19 mouse cellular contexts compared by ENCODE assay signal in the genomic region with DNA sequence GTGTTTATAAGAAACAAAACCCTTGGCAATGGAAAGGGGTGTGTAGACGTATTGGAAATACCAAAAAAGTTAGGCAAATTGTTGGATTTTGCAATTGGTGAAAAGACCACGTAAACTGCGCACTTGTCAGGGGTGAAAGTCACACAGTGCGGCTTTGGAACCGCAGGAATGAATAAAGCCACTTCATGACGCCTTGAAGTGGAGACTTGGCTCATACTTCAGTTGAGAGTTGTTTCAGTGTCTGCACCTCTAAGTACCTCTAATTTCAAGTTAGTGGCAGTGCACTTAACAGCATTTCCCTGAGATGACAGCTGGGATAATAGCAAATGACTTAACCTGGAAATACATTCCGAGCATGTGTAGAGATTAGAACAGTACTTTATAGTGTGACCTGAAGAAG. TPM values are rescaled to one million over a fixed set of nuclear protein-coding genes. Genes with fewer than 3 reads are reported as not detected.
A peak's percentile ranks its signal among the peaks of the same experiment; 100 is the strongest.
DNase-seq lines count a peak whose midpoint lies in the region; ATAC-seq lines count a peak whose summit lies in the region.
"Had no signal": no experiment of that assay in that cellular context is flagged by ENCODE, and none has a peak within 500 bp of the region (broad histone marks: within the 10 kb centered on the region; RNA-seq: fewer than 3 reads in every experiment).

No protein-coding gene starts in this region.

- WGBS in midbrain, embryonic 11.5 days = 96% methylated on average over 7 of the region's 7 CpGs
- 93% methylated on average over 7 of the region's 7 CpGs for WGBS in midbrain, embryonic 10.5 days
- WGBS in lung, embryonic 16.5 days = 58% methylated on average over 7 of the region's 7 CpGs
- WGBS in intestine, embryonic 15.5 days = 89% methylated on average over 7 of the region's 7 CpGs

- H3K27me3 ChIP-seq in midbrain, embryonic 11.5 days (ENCODE audit: control insufficient read depth, insufficient read depth, low read length) = no peaks in the 10 kb centered on the region
- H3K27me3 ChIP-seq in midbrain, embryonic 10.5 days (ENCODE audit: low read depth, poor library complexity, severe bottlenecking) = no peaks in the 10 kb centered on the region
- no peaks in the 10 kb centered on the region for H3K27me3 ChIP-seq in lung, embryonic 16.5 days (ENCODE audit: control insufficient read depth, insufficient read depth, low read depth, low read length)
- H3K27me3 ChIP-seq in intestine, embryonic 15.5 days (replicated peaks) = no peaks in the 10 kb centered on the region
- H3K27me3 ChIP-seq: CH12.LX; forebrain, embryonic 13.5 days; hindbrain, embryonic 13.5 days; Patski had no signal

- peaks cover 8% of the 10 kb centered on the region for H3K4me1 ChIP-seq in midbrain, embryonic 11.5 days (ENCODE audit: control insufficient read depth, insufficient read depth, low read length)
- H3K4me1 ChIP-seq in midbrain, embryonic 10.5 days = peaks cover 18% of the 10 kb centered on the region
- peaks cover 33% of the 10 kb centered on the region for H3K4me1 ChIP-seq in lung, embryonic 16.5 days (replicated peaks; ENCODE audit: control insufficient read depth, insufficient read depth, low read length)
- peaks cover 6% of the 10 kb centered on the region for H3K4me1 ChIP-seq in intestine, embryonic 15.5 days (replicated peaks)

- no peak for ATAC-seq in midbrain, embryonic 11.5 days (ENCODE audit: low FRiP score)
- ATAC-seq in lung, embryonic 16.5 days (ENCODE audit: low read depth) = peak; percentile 18
- ATAC-seq in megakaryocyte, adult 5-6 weeks (ENCODE audit: poor library complexity, severe bottlenecking) = no peak
- no peak for ATAC-seq in intestine, embryonic 15.5 days
- ATAC-seq: activated CD4-positive, CD25-positive, alpha-beta regulatory T cell, adult 4 months; forebrain, embryonic 13.5 days; forebrain, postnatal 0 days; Patski had no signal

- no peak overlapping the region for H3K9ac ChIP-seq in midbrain, embryonic 11.5 days (ENCODE audit: low read length)
- no peak overlapping the region for H3K9ac ChIP-seq in lung, embryonic 16.5 days (ENCODE audit: low read length)
- no peak overlapping the region for H3K9ac ChIP-seq in intestine, embryonic 15.5 days
- H3K9ac ChIP-seq: forebrain, embryonic 13.5 days; forebrain, postnatal 0 days; hindbrain, embryonic 13.5 days had no signal

- no peak overlapping the region for H3K27ac ChIP-seq in midbrain, embryonic 11.5 days (ENCODE audit: low read depth, low read length)
- no peak overlapping the region for H3K27ac ChIP-seq in midbrain, embryonic 10.5 days (replicated peaks)
- H3K27ac ChIP-seq in lung, embryonic 16.5 days (ENCODE audit: low read length) = peak overlapping the region; percentile 37
- H3K27ac ChIP-seq in intestine, embryonic 15.5 days = no peak overlapping the region
- H3K27ac ChIP-seq: embryonic facial prominence, embryonic 10.5 days; forebrain, embryonic 13.5 days; hindbrain, embryonic 13.5 days had no signal

- peak; percentile 47 for DNase-seq in midbrain, embryonic 11.5 days (ENCODE audit: low spot score, missing footprints)
- no peak for DNase-seq in midbrain, embryonic 10.5 days (ENCODE audit: low spot score)
- peak; percentile 77 for DNase-seq in lung, postnatal 25 days (ENCODE audit: low spot score)
- no peak for DNase-seq in layer of hippocampus, adult 9-11 months
- DNase-seq: adrenal gland, postnatal 14 days; cerebellum, adult 18-20 months; cerebellum, adult 9-11 months; forebrain, postnatal 0 days; gastrocnemius, postnatal 36 days; heart, postnatal 10 days had no signal

- no peak overlapping the region for H3K4me2 ChIP-seq in midbrain, embryonic 11.5 days
- H3K4me2 ChIP-seq in lung, embryonic 16.5 days (ENCODE audit: low read depth, low read length) = peak overlapping the region; percentile 36
- H3K4me2 ChIP-seq in intestine, embryonic 15.5 days (replicated peaks) = no peak overlapping the region
- H3K4me2 ChIP-seq: forebrain, embryonic 13.5 days; hindbrain, embryonic 13.5 days had no signal

- H3K9me3 ChIP-seq in midbrain, embryonic 11.5 days (ENCODE audit: control insufficient read depth, low read length) = no peaks in the 10 kb centered on the region
- H3K9me3 ChIP-seq in midbrain, embryonic 10.5 days (replicated peaks) = no peaks in the 10 kb centered on the region
- H3K9me3 ChIP-seq in lung, embryonic 16.5 days (ENCODE audit: control insufficient read depth, low read length) = no peaks in the 10 kb centered on the region
- H3K9me3 ChIP-seq in intestine, embryonic 15.5 days = no peaks in the 10 kb centered on the region
- H3K9me3 ChIP-seq: embryonic facial prominence, embryonic 10.5 days; forebrain, embryonic 13.5 days; hindbrain, embryonic 13.5 days had no signal

- H3K36me3 ChIP-seq in midbrain, embryonic 11.5 days (ENCODE audit: control insufficient read depth, insufficient read depth, low read length) = peaks cover 6% of the 10 kb centered on the region
- H3K36me3 ChIP-seq in midbrain, embryonic 10.5 days = peaks cover 51% of the 10 kb centered on the region
- H3K36me3 ChIP-seq in lung, embryonic 16.5 days (ENCODE audit: control insufficient read depth, insufficient read depth, low read length) = peaks cover 5% of the 10 kb centered on the region; the same call in 1 of the 2 replicates
- no peaks in the 10 kb centered on the region; the same call in 1 of the 2 replicates for H3K36me3 ChIP-seq in intestine, embryonic 15.5 days

- H3K4me3 ChIP-seq in midbrain, embryonic 11.5 days (ENCODE audit: low read depth, low read length) = no peak overlapping the region
- no peak overlapping the region for H3K4me3 ChIP-seq in midbrain, embryonic 10.5 days
- peak overlapping the region; percentile 12; the same call in 1 of the 2 replicates for H3K4me3 ChIP-seq in lung, embryonic 16.5 days (ENCODE audit: low read length)
- no peak overlapping the region for H3K4me3 ChIP-seq in intestine, embryonic 15.5 days (replicated peaks)
- H3K4me3 ChIP-seq: embryonic facial prominence, embryonic 10.5 days; forebrain, embryonic 13.5 days; hindbrain, embryonic 13.5 days had no signal

RNA-seq across cellular contexts. Expression of a gene that starts 4.2 kb away (rescaled TPM):
- 414 and 426 TPM in 2 replicates for polyA plus RNA-seq in midbrain, embryonic 11.5 days (2014; fragmentation: Nextera tagmentation; extraction: Ambion mirVana)
- 513 and 526 TPM in 2 replicates for polyA plus RNA-seq in midbrain, embryonic 10.5 days (2016; fragmentation: Nextera tagmentation; extraction: Ambion mirVana)
- polyA plus RNA-seq in lung, embryonic 16.5 days (2015; fragmentation: Nextera tagmentation; extraction: Ambion mirVana) = 756 and 782 TPM in 2 replicates
- 348 and 402 TPM in 2 replicates for total RNA-seq in megakaryocyte, adult 5-6 weeks (2015)
- 537 and 557 TPM in 2 replicates for total RNA-seq in megakaryocyte, adult 5-6 weeks (2017)
- 618 and 622 TPM in 2 replicates for polyA plus RNA-seq in intestine, embryonic 15.5 days (2015; fragmentation: Nextera tagmentation; extraction: Ambion mirVana)

RNA-seq across cellular contexts. Expression of a gene that starts 4.3 kb away (rescaled TPM):
- 16.5 and 16.9 TPM in 2 replicates for polyA plus RNA-seq in midbrain, embryonic 11.5 days (2014; fragmentation: Nextera tagmentation; extraction: Ambion mirVana)
- 14.9 and 15.1 TPM in 2 replicates for polyA plus RNA-seq in midbrain, embryonic 10.5 days (2016; fragmentation: Nextera tagmentation; extraction: Ambion mirVana)
- polyA plus RNA-seq in lung, embryonic 16.5 days (2015; fragmentation: Nextera tagmentation; extraction: Ambion mirVana) = 10.9 and 14.5 TPM in 2 replicates
- 9.0 and 10.5 TPM in 2 replicates for total RNA-seq in megakaryocyte, adult 5-6 weeks (2015)
- 9.8 and 10.9 TPM in 2 replicates for total RNA-seq in megakaryocyte, adult 5-6 weeks (2017)
- 9.4 and 10.3 TPM in 2 replicates for polyA plus RNA-seq in intestine, embryonic 15.5 days (2015; fragmentation: Nextera tagmentation; extraction: Ambion mirVana)

Comparison
In these comparisons a context has a peak if more than half of its experiments do, and no peak if none do; other contexts are left out.
1. DNase-seq: peak in midbrain, embryonic 11.5 days (single experiment) and lung, postnatal 25 days (single experiment); none in midbrain, embryonic 10.5 days (single experiment) and layer of hippocampus, adult 9-11 months (single experiment).